Mouse (Mus musculus) bone marrow macrophage, adult 2 months (primary cell): ENCODE data around the gene Olfr601.

Experiments
- CTCF ChIP-seq: IDR thresholded peaks from 2 replicates; pipeline ENCODE4 v1.5.1; 2012; ENCODE audit warnings: low read depth, mild to moderate bottlenecking, low read length, moderate library complexity
- POLR2A ChIP-seq: IDR thresholded peaks from 2 replicates; pipeline ENCODE4 v1.6.1; 2012; ENCODE audit warnings: mild to moderate bottlenecking, low read depth, low read length, borderline replicate concordance

DNA sequence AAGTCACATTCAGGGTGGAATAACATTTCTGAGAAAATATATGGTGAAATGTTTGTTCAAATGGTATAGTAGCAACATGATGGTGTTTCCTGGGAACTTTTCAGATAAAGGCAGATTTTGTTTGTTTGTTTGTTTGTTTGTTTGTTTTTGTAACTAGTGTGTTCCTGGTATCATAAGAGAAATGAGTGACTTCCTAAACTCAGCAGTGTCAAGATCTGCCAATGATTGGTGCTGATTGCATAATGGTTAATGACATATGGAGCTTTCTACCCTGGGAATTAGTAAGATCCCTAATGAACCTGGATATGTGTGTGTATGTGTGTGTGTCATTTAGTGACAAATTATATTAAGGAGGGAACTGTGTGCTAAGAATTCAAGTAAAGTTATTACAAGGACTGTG is 39.2 kb downstream of the Olfr601 start, which contains the start of gene Olfr598:
- no peak for TF ChIP-seq CTCF
- TF ChIP-seq POLR2A, result no peak
